24 mouse cellular contexts compared by ENCODE assay signal in genomic region chr10:10610561-10611345, GRCm38 (mm10). TPM values are rescaled to one million over a fixed set of nuclear protein-coding genes. Genes with fewer than 3 reads are reported as not detected.
DNase-seq lines count a peak whose midpoint lies in the region; ATAC-seq and TF ChIP-seq lines count a peak whose summit lies in the region.
"Had no signal": no experiment of that assay in that cellular context is flagged by ENCODE, and none has a peak within 500 bp of the region (broad histone marks: within the 10 kb centered on the region; RNA-seq: fewer than 3 reads in every experiment).

No protein-coding gene starts in this region.

- H3K27ac ChIP-seq in intestine, embryonic 14.5 days (ENCODE audit: low read depth), result no peak overlapping the region
- H3K27ac ChIP-seq in intestine, postnatal 0 days (ENCODE audit: low read depth, low read length), result no peak overlapping the region
- H3K27ac ChIP-seq in lung, embryonic 16.5 days (ENCODE audit: low read length), result no peak overlapping the region
- no peak overlapping the region for H3K27ac ChIP-seq in intestine, embryonic 15.5 days
- H3K27ac ChIP-seq in stomach, embryonic 16.5 days (ENCODE audit: low read length), result no peak overlapping the region
- H3K27ac ChIP-seq in liver, embryonic 12.5 days, result no peak overlapping the region
- H3K27ac ChIP-seq: embryonic facial prominence, embryonic 12.5 days; gastrocnemius, adult 2 months; hindbrain, embryonic 12.5 days; kidney, embryonic 15.5 days; limb, embryonic 10.5 days had no signal

- ATAC-seq in intestine, embryonic 14.5 days (replicated peaks; ENCODE audit: low FRiP score, low TSS enrichment, low read depth), result 0 out of 2 replicates have a peak, but pooled peaks have one; percentile 58
- ATAC-seq in intestine, postnatal 0 days, result no peak
- peak; percentile 65; the same call in 1 of the 2 replicates for ATAC-seq in lung, embryonic 16.5 days (ENCODE audit: low read depth)
- peak; percentile 61; the same call in 1 of the 2 replicates for ATAC-seq in intestine, embryonic 15.5 days
- ATAC-seq in stomach, embryonic 16.5 days (ENCODE audit: insufficient read depth, low FRiP score), result peak; percentile 66; the same call in 1 of the 2 replicates
- ATAC-seq in liver, embryonic 12.5 days, result no peak
- ATAC-seq: forebrain, embryonic 14.5 days; inflammation-experienced regulatory T-cells, adult 6 months; midbrain, embryonic 16.5 days had no signal

- H3K4me2 ChIP-seq in intestine, embryonic 14.5 days (ENCODE audit: low read length), result no peak overlapping the region
- H3K4me2 ChIP-seq in intestine, postnatal 0 days (replicated peaks; ENCODE audit: low read depth), result no peak overlapping the region
- no peak overlapping the region for H3K4me2 ChIP-seq in lung, embryonic 16.5 days (ENCODE audit: low read depth, low read length)
- no peak overlapping the region for H3K4me2 ChIP-seq in intestine, embryonic 15.5 days (replicated peaks)
- no peak overlapping the region for H3K4me2 ChIP-seq in stomach, embryonic 16.5 days (ENCODE audit: low read depth, low read length)
- no peak overlapping the region for H3K4me2 ChIP-seq in liver, embryonic 12.5 days
- H3K4me2 ChIP-seq: embryonic facial prominence, embryonic 12.5 days; heart, embryonic 11.5 days; hindbrain, embryonic 12.5 days; kidney, embryonic 15.5 days had no signal

- H3K36me3 ChIP-seq in intestine, embryonic 14.5 days (ENCODE audit: control insufficient read depth, insufficient read depth, low read length), result no peaks in the 10 kb centered on the region
- H3K36me3 ChIP-seq in intestine, postnatal 0 days (ENCODE audit: control insufficient read depth, insufficient read depth), result no peaks in the 10 kb centered on the region
- no peaks in the 10 kb centered on the region for H3K36me3 ChIP-seq in lung, embryonic 16.5 days (ENCODE audit: control insufficient read depth, insufficient read depth, low read length)
- H3K36me3 ChIP-seq in intestine, embryonic 15.5 days, result no peaks in the 10 kb centered on the region
- H3K36me3 ChIP-seq in stomach, embryonic 16.5 days (ENCODE audit: control insufficient read depth, insufficient read depth, low read length), result no peaks in the 10 kb centered on the region
- H3K36me3 ChIP-seq in liver, embryonic 12.5 days, result no peaks in the 10 kb centered on the region
- H3K36me3 ChIP-seq: embryonic facial prominence, embryonic 12.5 days; hindbrain, embryonic 12.5 days; kidney, embryonic 15.5 days; limb, embryonic 10.5 days had no signal

- WGBS in intestine, embryonic 14.5 days, result 60% methylated on average over 3 of the region's 3 CpGs
- WGBS in intestine, postnatal 0 days, result 67% methylated on average over 3 of the region's 3 CpGs
- 62% methylated on average over 3 of the region's 3 CpGs for WGBS in lung, embryonic 16.5 days
- WGBS in intestine, embryonic 15.5 days, result 56% methylated on average over 3 of the region's 3 CpGs
- WGBS in stomach, embryonic 16.5 days, result 54% methylated on average over 3 of the region's 3 CpGs
- WGBS in liver, embryonic 12.5 days (ENCODE audit: insufficient replicate concordance), result 87% methylated on average over 3 of the region's 3 CpGs

- no peak overlapping the region for H3K9ac ChIP-seq in intestine, embryonic 14.5 days (ENCODE audit: low read length)
- no peak overlapping the region for H3K9ac ChIP-seq in intestine, postnatal 0 days (ENCODE audit: low read depth, low read length)
- no peak overlapping the region for H3K9ac ChIP-seq in lung, embryonic 16.5 days (ENCODE audit: low read length)
- H3K9ac ChIP-seq in intestine, embryonic 15.5 days, result no peak overlapping the region
- no peak overlapping the region for H3K9ac ChIP-seq in stomach, embryonic 16.5 days (ENCODE audit: low read length)
- H3K9ac ChIP-seq in liver, embryonic 12.5 days, result no peak overlapping the region
- H3K9ac ChIP-seq: embryonic facial prominence, embryonic 12.5 days; hindbrain, embryonic 12.5 days; kidney, embryonic 15.5 days had no signal

- no peaks in the 10 kb centered on the region for H3K9me3 ChIP-seq in intestine, embryonic 14.5 days (ENCODE audit: control insufficient read depth, low read length)
- no peaks in the 10 kb centered on the region for H3K9me3 ChIP-seq in intestine, postnatal 0 days (ENCODE audit: control insufficient read depth)
- no peaks in the 10 kb centered on the region for H3K9me3 ChIP-seq in lung, embryonic 16.5 days (ENCODE audit: control insufficient read depth, low read length)
- no peaks in the 10 kb centered on the region for H3K9me3 ChIP-seq in intestine, embryonic 15.5 days
- no peaks in the 10 kb centered on the region for H3K9me3 ChIP-seq in stomach, embryonic 16.5 days (replicated peaks; ENCODE audit: control insufficient read depth, low read length)
- H3K9me3 ChIP-seq in liver, embryonic 12.5 days (replicated peaks), result no peaks in the 10 kb centered on the region
- H3K9me3 ChIP-seq: embryonic facial prominence, embryonic 12.5 days; hindbrain, embryonic 12.5 days; kidney, embryonic 15.5 days; limb, embryonic 10.5 days had no signal

- H3K4me3 ChIP-seq in intestine, embryonic 14.5 days (ENCODE audit: low read depth, low read length), result no peak overlapping the region
- no peak overlapping the region for H3K4me3 ChIP-seq in intestine, postnatal 0 days (ENCODE audit: low read depth, low read length)
- H3K4me3 ChIP-seq in lung, embryonic 16.5 days (ENCODE audit: low read length), result no peak overlapping the region
- H3K4me3 ChIP-seq in intestine, embryonic 15.5 days (replicated peaks), result no peak overlapping the region
- no peak overlapping the region for H3K4me3 ChIP-seq in stomach, embryonic 16.5 days (replicated peaks; ENCODE audit: low read length)
- no peak overlapping the region for H3K4me3 ChIP-seq in liver, embryonic 12.5 days
- H3K4me3 ChIP-seq: embryonic facial prominence, embryonic 12.5 days; erythroblast, embryonic 14.5 days; gastrocnemius, adult 2 months; hindbrain, embryonic 12.5 days; kidney, embryonic 15.5 days; limb, embryonic 10.5 days had no signal

- no peak for DNase-seq in intestine, embryonic 14.5 days (ENCODE audit: low spot score)
- no peak for DNase-seq in lung, adult 18-20 months
- DNase-seq in testis, postnatal 10 days (ENCODE audit: low spot score), result no peak
- DNase-seq: B cell, adult 2 months; cerebellum, adult 9-10 months; gastrocnemius, adult 2 months; heart, postnatal 10 days; kidney, postnatal 4 days; layer of hippocampus, postnatal 36 days; lung, adult 2 months had no signal

- H3K4me1 ChIP-seq in intestine, embryonic 14.5 days (replicated peaks; ENCODE audit: control insufficient read depth, insufficient read depth, low read length), result no peaks in the 10 kb centered on the region
- H3K4me1 ChIP-seq in intestine, postnatal 0 days (replicated peaks; ENCODE audit: control insufficient read depth, insufficient read depth, low read length), result no peaks in the 10 kb centered on the region
- no peaks in the 10 kb centered on the region for H3K4me1 ChIP-seq in lung, embryonic 16.5 days (replicated peaks; ENCODE audit: control insufficient read depth, insufficient read depth, low read length)
- no peaks in the 10 kb centered on the region for H3K4me1 ChIP-seq in intestine, embryonic 15.5 days (replicated peaks)
- no peaks in the 10 kb centered on the region for H3K4me1 ChIP-seq in stomach, embryonic 16.5 days (ENCODE audit: control insufficient read depth, insufficient read depth, low read length)
- no peaks in the 10 kb centered on the region for H3K4me1 ChIP-seq in liver, embryonic 12.5 days
- H3K4me1 ChIP-seq: embryonic facial prominence, embryonic 12.5 days; hindbrain, embryonic 12.5 days; kidney, embryonic 15.5 days; limb, embryonic 10.5 days had no signal

- TF ChIP-seq CTCF in intestine, postnatal 0 days (IDR thresholded peaks at IDR 0.05; ENCODE audit: low read depth), result no peak

- H3K27me3 ChIP-seq in intestine, embryonic 14.5 days (replicated peaks; ENCODE audit: control insufficient read depth, insufficient read depth, low read length), result no peaks in the 10 kb centered on the region
- H3K27me3 ChIP-seq in intestine, postnatal 0 days (replicated peaks; ENCODE audit: control insufficient read depth, insufficient read depth, low read length), result no peaks in the 10 kb centered on the region
- no peaks in the 10 kb centered on the region for H3K27me3 ChIP-seq in lung, embryonic 16.5 days (ENCODE audit: control insufficient read depth, insufficient read depth, low read depth, low read length)
- H3K27me3 ChIP-seq in intestine, embryonic 15.5 days (replicated peaks), result no peaks in the 10 kb centered on the region
- H3K27me3 ChIP-seq in stomach, embryonic 16.5 days (ENCODE audit: control insufficient read depth, insufficient read depth, low read length), result no peaks in the 10 kb centered on the region
- no peaks in the 10 kb centered on the region for H3K27me3 ChIP-seq in liver, embryonic 12.5 days (replicated peaks)
- H3K27me3 ChIP-seq: embryonic facial prominence, embryonic 12.5 days; hindbrain, embryonic 12.5 days; kidney, embryonic 15.5 days had no signal

RNA-seq across cellular contexts. Expression of gene Rab32, which starts 52.7 kb away (rescaled TPM):
- 18.6 and 23.3 TPM in 2 replicates for polyA plus RNA-seq in intestine, embryonic 14.5 days (2014; fragmentation: Nextera tagmentation; extraction: Ambion mirVana)
- polyA plus RNA-seq in intestine, postnatal 0 days (2015; fragmentation: Nextera tagmentation; extraction: Ambion mirVana), result 28.0 and 28.5 TPM in 2 replicates
- 18.9 and 19.1 TPM in 2 replicates for polyA plus RNA-seq in lung, embryonic 16.5 days (2015; fragmentation: Nextera tagmentation; extraction: Ambion mirVana)
- 21.4 and 21.7 TPM in 2 replicates for polyA plus RNA-seq in intestine, embryonic 15.5 days (2015; fragmentation: Nextera tagmentation; extraction: Ambion mirVana)
- polyA plus RNA-seq in stomach, embryonic 16.5 days (2015; fragmentation: Nextera tagmentation; extraction: Ambion mirVana), result 27.8 and 30.5 TPM in 2 replicates
- polyA plus RNA-seq in liver, embryonic 12.5 days (2016; fragmentation: Nextera tagmentation; extraction: Ambion mirVana), result 18.7 and 19.6 TPM in 2 replicates

Comparison
In these comparisons a context has a peak if more than half of its experiments do, and no peak if none do; other contexts are left out.
1. ATAC-seq: peak in intestine, embryonic 14.5 days (single experiment), lung, embryonic 16.5 days (single experiment), intestine, embryonic 15.5 days (single experiment) and stomach, embryonic 16.5 days (single experiment); none in intestine, postnatal 0 days (single experiment) and liver, embryonic 12.5 days (single experiment).